Mouse (Mus musculus): ENCODE measurements around the gene Chdh.

DNA sequence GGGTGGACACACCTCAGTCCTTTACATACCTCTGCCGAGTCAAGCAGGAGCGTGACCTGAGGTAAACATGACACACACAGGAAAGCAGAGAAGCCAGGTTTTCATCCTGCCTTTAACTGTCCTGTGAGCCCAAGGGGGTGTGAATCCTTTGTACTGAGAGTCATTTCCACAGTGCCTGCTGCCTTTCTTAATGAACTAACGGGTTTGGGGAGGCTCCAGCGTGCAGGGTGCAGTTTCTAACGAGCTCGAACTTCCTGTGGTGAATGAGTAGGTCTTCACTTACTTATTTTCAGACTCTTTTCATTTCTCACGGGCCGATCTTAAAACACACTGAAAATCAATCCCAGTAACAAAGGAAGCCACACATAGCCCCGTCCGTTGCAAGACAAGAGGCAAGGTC lies 5.7 kb downstream of the Chdh start:
- no peak for TF ChIP-seq CTCF (IDR thresholded peaks at IDR 0.05; ENCODE audit: low read depth)
- TF ChIP-seq EP300 (IDR thresholded peaks at IDR 0.05; ENCODE audit: low read depth), result no peak

Measured in liver, embryonic 14.5 days (tissue).